Mouse (Mus musculus): ENCODE data around the gene Mcu.

The Mcu gene

DNA sequence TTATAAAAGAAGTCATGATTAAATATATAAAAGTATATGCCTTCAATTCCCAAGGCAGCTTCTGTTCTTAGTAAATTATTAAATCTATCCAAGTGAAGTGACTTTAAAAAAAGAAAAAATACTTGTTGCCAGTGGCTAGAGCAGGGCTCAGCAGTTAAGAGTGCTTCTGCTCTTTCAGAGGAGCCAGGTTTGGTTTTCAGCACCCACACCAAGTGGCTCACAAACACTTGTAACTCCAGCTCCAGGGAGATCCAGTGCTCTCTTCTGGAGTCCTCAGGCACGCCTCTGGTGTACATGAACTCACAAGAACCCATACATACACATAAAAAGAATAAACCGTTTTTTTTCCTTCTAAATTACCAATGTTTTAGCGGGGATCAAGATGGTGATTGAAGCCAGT lies 116.3 kb downstream of the Mcu start:
- in situ Hi-C loops (cut with MboI; ENCODE audit: low sequenced_read_pairs), result no loop called here

DNA sequence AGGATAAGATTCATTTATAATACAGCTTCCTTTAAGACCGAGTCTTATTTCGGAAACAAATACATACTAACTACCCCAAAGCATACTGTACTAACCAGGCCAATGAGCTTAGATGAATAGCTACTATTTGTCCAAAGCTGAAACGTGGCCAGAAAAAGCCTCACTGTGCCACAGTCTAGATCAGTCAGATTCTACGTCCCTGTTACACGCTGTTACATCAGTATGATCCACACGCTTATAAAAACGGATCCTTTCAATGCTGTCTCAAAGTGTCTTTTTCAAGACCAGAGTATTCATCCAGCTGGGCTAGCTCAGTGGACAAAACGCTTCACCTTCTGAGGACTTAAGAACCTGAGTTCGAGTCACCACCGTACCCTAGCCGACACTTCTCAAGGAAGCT lies 119.5 kb downstream of the Mcu start:
- in situ Hi-C loops (cut with MboI; ENCODE audit: low sequenced_read_pairs), result loop anchor here (25.0 kb wide), 1 partner anchor 315 kb away; no protein-coding TSS in a partner anchor

DNA sequence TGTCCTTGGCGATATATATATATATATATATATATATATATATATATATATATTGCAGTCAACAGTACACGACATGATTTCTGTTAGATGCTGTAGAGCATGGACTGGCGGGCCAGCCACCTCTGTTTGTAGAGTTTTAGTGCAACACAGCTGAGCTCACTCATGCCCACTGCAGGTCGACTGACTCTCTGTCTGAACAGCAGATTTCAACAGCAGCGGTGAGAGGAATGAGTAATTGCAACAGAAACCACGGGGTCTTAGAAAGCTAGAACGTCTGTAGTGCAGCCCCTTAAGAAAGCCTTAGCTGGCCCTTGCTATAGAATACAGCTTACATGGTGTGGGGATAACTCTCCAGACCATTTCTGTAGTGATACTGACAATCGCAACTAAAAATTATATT lies 121.6 kb downstream of the Mcu start:
- in situ Hi-C loops (cut with MboI; ENCODE audit: low sequenced_read_pairs), result loop anchor here (25.0 kb wide), 1 partner anchor 317 kb away; no protein-coding TSS in a partner anchor

DNA sequence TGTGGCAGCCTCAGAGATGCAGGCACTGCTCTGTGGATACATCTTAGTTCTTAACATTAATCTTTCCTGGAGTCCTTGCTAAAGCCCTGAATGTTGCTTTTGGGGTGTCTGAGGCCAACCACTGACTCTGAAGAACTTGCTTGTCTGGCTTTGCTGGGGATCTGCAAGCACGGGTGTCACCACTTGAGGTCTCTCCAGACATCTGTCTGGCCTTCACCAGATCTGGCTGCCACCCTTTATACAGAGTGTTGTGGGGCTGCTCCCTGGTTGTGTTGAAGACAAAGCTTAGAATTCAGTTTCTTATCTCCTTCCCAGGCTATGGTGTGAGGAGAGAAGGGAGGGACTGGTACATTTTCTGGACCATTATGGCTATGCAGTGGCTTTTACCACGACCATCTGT lies 122.4 kb downstream of the Mcu start:
- in situ Hi-C loops (cut with MboI; ENCODE audit: low sequenced_read_pairs), result loop anchor here (25.0 kb wide), 1 partner anchor 318 kb away; no protein-coding TSS in a partner anchor

DNA sequence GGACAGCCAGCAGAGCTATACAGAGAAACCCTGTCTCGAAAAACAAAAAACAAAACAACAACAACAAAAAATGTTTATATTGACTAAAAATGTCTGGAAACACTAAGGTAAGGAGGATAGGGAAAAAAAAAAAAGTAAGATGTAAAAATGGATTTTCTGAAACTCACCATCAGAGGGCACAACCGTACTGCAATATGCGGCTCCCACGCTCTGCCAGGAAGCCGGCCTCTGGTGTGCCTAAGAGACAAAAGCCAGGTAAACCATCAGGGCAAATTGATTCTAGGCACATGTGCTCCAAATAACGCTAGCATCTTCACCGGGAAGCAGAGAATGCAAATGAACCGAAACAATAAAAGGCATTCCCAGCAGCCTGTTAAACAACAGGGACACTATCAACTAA lies 125.6 kb downstream of the Mcu start:
- in situ Hi-C loops (cut with MboI; ENCODE audit: low sequenced_read_pairs), result loop anchor here (25.0 kb wide), 1 partner anchor 321 kb away; no protein-coding TSS in a partner anchor

DNA sequence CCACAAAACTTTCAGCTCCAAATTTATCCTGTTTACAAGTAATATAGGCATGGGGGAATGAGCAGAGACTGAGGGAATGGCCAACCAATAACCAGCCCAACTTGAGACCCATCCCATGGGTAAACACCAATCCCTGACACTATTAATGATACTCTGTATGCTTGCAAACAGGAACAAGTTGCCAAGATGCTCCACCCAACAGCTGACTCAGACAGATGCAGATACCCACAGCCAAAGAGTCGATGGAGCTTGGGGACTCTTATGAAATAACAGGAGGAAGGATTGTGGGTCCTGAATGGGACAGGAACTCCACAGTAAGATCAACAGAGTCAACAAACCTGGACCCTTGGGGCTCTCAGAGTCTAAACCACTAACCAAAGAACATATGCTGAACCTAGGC lies 127.1 kb downstream of the Mcu start:
- in situ Hi-C loops (cut with MboI; ENCODE audit: low sequenced_read_pairs), result loop anchor here (25.0 kb wide), 1 partner anchor 323 kb away; no protein-coding TSS in a partner anchor

DNA sequence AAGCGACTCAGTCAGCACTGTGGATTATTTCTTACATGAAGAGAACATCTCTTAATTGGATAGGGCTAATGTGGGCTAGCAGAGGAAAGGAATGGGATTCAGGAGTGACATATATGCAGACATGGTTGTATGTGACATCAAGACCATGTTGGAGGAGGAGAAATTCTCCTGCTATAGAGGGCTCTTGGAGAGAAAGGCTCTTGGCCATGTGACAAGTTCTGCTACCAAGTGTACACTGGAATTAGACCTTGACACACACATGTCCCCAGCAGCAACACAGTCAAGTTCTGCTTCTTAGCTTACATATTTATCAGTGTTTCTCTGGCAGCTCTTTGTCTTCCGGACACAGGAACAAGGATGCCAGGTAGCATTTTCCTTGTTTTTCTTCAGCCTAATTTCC lies 129.1 kb downstream of the Mcu start:
- in situ Hi-C loops (cut with MboI; ENCODE audit: low sequenced_read_pairs), result loop anchor here (25.0 kb wide), 1 partner anchor 325 kb away; no protein-coding TSS in a partner anchor

DNA sequence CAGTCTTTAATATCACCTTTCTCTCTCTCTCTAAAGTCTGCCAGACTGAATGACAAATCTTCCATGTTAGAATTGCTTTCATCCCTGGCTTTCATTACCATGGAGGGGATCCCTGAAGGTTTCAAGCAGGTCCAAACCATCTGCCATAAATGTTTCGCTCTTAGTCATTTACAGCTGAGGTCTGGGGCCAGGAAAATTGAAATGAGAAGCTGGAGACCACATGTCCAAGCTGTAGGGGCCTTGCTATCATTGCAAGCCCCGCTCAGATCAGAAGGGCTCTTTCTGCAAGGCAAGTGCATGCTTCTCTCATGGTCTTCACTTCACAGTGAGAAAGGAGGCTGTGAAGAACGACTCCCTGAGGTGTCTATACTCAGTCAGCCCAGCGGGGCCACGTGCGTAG lies 132.2 kb downstream of the Mcu start:
- in situ Hi-C loops (cut with MboI; ENCODE audit: low sequenced_read_pairs), result loop anchor here (25.0 kb wide), 1 partner anchor 328 kb away; no protein-coding TSS in a partner anchor

DNA sequence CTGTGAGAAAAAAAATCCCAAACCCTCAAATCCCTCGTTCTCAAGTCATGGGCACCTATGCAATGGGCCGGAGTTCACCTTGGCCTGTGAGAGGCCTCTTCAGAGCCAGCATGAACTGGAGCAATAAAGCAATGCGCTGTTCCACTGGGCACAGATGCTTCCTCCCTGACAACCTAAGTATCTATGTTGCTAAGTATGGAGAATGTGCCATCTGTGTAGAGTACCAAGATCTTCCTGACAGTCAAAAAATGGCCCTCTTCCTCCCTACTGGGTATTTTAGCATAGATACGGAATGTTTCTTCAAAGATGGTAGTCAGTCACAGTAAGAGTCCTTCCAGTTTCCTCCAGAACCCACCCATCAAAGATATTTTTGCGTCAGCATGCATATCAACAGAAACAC lies 135.1 kb downstream of the Mcu start:
- in situ Hi-C loops (cut with MboI; ENCODE audit: low sequenced_read_pairs), result loop anchor here (25.0 kb wide), 1 partner anchor 331 kb away; no protein-coding TSS in a partner anchor

DNA sequence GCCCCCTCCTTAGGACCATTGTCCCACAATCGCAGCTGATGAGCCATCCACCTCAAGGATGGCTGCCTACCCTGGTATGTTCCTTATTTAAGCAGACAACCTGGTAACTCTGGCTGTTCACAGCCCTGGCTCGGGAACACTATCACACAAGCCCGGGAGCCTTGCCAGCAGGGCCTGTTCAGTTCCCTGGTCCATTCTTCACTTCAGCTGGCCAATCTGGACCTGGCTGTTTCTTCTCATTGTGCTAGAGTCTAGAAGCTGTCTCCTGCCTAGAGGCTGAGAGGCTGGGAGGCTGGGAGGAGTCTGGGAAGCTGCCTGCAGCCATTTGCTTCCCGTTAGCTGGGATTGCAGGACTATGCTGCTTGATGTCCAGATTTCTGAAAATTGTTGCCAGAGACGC lies 146.0 kb downstream of the Mcu start:
- in situ Hi-C loops (cut with MboI; ENCODE audit: low sequenced_read_pairs), result no loop called here

DNA sequence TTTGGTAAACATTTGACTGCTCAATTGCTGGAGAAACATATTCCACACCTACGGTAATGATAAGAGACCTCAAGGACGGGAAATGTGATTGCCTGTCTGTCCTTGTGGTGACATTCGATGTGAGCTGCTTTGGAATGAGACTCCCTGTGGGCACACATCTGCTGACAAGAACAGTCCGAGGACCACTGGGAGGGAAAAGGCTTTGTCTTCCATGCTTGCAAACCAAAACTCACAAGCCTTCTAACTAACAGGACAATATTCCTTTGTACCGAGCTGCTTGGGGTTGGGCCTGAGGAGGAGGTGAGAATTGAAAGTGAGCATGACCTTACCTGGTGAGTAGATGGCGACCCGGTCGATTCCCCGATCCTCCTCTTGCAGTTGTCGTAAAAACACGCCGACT lies 149.2 kb downstream of the Mcu start:
- in situ Hi-C loops (cut with MboI; ENCODE audit: low sequenced_read_pairs), result no loop called here

DNA sequence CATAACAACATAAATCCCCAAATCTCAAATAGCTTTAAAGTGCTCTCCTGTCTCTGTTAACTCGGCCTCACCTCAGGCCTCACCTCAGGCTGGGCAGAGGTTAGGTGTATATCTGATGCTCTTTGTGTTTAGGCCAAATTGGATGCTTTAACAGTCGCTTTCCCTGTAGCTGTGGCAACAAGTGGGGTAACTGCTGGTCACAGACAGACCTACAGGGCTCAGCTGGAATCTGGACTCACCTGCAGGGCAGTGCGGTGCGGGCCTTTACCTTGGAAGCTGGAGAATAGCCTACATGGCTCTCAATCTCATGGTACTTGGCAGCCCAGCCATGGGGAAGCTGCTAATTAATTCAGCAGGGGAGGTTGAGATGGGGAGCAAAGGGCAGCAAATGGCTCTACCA lies 149.9 kb downstream of the Mcu start:
- in situ Hi-C loops (cut with MboI; ENCODE audit: low sequenced_read_pairs), result no loop called here

DNA sequence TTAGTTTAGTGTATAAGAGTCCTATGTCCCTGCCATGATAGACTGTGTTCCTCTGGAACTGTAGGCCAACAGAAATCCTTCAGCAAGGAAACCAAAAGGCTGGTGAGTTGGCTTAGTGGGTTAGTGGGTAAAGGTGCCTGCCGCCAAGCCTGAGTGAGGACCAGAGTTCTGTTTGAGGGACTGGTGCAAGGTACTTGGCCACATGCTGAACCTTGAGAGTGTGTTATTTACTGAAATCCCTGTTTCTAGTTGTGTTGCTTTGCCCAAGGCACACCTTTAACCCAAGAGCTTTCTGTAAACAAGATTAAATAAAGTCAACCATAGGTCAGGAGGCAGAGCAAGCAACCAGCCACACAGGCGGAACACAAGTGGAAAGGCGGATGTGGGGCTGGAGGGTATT lies 150.9 kb downstream of the Mcu start:
- in situ Hi-C loops (cut with MboI; ENCODE audit: low sequenced_read_pairs), result no loop called here

DNA sequence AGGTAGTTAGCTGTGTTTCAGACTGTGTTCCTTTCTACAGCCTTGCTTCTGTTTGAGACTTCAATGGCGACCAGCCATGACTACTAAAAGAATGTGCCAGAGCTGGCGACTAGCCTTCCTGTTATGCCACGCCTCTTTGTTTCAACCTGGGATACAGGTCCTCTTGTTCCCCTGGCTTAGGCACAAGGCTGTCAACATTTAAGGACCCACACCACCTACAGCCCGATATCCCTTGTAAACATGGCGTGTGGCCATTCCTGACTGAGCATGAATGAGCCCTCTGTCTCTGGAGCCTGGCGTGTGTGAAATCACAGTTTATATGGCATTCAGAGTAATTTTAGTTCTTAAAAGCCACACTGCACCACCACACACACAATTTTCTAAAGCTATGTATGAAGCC lies 154.2 kb downstream of the Mcu start:
- in situ Hi-C loops (cut with MboI; ENCODE audit: low sequenced_read_pairs), result no loop called here

DNA sequence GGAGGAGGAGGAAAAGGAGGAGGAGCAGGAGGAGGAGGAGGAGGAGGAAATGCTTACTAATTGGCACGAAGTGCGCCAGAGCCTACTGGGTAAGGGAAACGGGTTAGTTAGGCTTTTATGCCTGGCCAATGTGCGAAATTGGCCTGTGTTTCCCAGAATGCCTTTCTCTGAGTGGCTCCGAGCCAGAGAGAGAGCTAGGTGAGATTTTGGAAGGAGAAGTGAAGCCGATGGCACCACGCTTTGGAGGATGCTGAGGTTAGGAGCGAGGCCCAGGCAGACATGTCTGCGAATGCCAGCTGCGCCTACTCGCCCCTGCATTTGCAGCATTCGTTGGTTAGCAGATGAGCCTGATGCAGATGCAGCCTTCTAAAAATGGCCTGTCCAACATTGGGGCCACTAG lies 156.7 kb downstream of the Mcu start:
- in situ Hi-C loops (cut with MboI; ENCODE audit: low sequenced_read_pairs), result no loop called here

DNA sequence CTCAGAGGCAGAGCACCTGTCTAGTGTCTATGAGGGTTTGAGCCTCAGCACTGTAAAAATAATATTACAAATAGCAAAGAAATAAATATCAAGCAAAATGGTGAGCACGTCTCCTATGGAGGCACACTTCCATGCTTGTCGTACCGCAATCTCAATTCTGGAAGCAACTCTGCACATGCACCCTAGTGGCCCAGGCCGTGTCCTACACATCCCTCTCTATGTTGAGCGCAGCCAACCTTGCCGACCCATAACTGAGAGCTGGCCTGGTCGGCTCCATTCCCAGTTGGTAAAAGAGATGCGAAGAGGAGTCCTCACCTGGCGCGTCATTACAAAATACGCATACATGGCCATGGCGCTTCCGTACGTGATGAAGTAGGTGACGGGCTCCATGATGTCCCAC lies 161.9 kb downstream of the Mcu start:
- in situ Hi-C loops (cut with MboI; ENCODE audit: low sequenced_read_pairs), result no loop called here

DNA sequence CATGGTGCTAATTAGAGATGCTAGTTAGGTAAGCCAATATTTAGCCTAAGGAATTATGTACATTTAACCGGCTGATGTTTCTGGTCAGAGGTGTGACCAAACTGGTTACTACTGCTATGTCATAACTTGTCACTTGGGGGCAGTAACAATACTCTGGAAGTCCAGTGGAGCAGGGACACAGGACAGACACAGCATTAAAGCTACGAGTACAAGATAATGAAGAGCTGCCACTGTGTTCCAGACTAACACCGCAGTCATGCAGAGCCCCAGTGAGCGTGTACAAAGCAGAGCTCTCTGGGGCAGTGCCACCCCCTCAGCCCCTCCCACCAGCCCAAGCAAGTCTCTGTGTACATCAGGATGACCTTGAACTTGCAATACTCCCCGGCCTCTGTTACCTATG lies 164.7 kb downstream of the Mcu start:
- in situ Hi-C loops (cut with MboI; ENCODE audit: low sequenced_read_pairs), result no loop called here

DNA sequence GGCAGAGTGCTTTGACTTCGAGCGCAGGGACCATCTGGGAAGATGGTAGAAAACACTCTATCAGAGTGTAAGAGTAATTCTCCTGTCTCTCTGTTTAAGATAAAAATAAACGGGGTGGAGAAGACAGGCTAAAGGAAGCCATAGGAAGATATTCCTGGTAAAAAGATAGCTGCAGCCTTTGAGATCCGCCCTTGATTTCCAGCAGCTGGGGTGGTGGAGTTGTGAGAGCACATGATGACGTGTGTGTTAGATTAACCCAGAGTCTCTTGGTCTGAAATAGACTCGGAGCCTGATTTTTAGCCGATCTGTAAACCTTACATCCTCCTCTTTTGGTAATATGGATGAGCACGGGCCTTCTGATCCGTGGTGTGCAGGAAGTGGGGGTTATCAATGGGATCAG lies 168.9 kb downstream of the Mcu start:
- in situ Hi-C loops (cut with MboI; ENCODE audit: low sequenced_read_pairs), result no loop called here

DNA sequence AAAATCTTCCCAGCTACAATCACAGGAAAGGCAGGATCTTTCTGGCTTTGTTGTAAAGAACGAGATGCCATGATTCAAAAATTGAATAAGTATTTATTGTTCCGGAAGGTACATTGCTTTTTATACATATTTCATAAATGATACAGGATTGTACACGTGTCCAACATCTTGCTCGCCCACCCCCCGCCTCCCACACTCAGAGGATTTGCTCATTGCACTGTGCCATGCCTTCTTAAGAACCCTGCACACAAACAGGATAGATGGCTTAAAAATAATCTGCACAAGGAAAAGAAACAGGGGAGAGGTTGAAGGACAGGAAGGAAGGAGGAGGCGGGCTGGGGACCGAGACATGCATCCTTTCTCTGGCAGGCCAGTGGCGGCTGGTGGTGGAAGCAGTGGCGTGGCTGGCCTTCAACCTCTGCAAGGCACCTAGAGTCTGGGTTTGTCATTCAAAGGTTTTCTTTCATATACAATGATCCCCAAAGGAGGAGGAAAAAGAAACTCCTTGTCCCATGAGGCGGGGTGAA lies 169.5 kb downstream of the Mcu start:
- in situ Hi-C loops (cut with MboI; ENCODE audit: low sequenced_read_pairs), result no loop called here

DNA sequence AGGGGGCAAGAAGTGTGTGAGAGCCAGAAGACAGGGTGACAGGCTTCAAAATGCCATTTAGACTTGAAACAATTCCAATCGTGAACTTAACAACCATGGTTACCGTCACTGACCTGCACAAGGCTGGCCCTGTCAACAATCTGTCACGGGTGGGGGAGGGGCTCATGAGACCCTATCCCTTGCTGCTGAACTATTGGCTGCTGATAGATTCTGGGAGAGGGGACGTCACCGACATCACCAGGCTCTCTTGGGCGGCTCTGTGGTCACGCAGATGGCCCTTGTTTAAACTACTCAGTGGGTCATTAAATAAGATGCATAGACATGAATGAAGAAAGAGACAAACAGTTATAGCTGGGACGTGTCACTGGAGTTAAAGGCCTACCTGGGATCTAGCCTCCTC lies 171.9 kb downstream of the Mcu start:
- in situ Hi-C loops (cut with MboI; ENCODE audit: low sequenced_read_pairs), result no loop called here

DNA sequence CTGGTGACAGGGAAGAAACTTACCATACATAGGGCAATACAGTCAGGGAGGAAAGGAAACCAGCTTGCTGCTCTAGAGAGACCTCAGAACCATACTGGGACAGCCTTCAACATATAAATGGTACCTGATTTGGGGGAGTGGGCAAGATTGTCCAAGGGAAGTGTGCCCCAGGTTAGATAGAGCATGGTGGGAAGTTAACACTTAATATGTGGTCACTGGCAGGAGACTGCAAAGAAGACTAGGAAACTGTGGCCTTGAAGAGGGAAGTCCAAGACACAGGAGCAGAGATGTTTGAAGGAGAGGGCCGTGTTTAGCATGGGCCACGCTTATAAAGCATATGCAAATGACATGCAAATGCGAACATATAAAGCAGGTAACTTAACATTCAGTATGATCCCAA lies 172.4 kb downstream of the Mcu start:
- in situ Hi-C loops (cut with MboI; ENCODE audit: low sequenced_read_pairs), result no loop called here

DNA sequence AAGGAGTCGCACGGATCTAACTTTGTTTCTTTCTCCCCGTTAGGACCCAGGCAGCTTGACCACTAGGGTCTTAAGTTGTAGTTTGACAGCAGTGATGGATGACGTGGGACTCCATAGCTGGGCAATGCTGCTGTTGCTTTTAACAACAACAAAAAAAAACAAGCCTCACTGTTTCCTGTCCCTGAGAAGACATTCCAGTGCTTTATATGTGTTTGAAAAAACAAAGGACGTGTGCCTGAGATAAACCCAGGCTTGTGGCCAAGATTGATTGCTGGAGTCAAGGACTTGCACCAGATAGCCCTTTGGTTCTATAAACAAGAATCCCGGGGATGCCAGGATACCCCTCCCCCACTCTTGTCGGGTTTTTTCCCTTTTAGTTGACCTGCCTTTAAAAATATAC lies 173.3 kb downstream of the Mcu start:
- in situ Hi-C loops (cut with MboI; ENCODE audit: low sequenced_read_pairs), result no loop called here

DNA sequence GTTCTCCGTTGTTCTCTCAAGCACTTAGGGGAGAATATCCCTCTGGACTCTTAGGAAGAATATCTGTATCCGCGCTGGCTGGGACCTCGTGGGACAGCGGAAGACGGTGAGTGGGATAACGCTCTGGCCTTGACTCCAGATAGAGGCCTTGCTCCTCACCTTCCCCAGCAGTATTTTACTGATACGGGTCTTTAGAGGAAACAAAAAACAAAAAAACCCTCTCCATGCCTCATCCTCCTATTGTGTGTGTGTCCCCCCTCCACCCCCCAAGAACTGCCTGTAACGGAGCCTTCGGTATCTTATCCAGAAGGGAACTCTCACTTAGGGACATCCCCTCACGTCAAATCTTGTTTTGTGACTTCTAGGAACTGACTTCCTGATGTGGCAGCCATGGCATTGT lies 174.8 kb downstream of the Mcu start, which contains the start of gene Oit3:
Gene Oit3 (minus strand): TSS at position 44 of the 400 bp plus-strand sequence.
- in situ Hi-C loops (cut with MboI; ENCODE audit: low sequenced_read_pairs), result no loop called here

All from CH12F3 (cell line).